Mouse (Mus musculus): ENCODE results near the gene Prrt2. TPM values are rescaled to one million over a fixed set of nuclear protein-coding genes. Genes with fewer than 3 reads are reported as not detected.

Gene Prrt2
- polyA plus RNA-seq, 1 experiment from 2014 or later = 21.9 TPM

DNA sequence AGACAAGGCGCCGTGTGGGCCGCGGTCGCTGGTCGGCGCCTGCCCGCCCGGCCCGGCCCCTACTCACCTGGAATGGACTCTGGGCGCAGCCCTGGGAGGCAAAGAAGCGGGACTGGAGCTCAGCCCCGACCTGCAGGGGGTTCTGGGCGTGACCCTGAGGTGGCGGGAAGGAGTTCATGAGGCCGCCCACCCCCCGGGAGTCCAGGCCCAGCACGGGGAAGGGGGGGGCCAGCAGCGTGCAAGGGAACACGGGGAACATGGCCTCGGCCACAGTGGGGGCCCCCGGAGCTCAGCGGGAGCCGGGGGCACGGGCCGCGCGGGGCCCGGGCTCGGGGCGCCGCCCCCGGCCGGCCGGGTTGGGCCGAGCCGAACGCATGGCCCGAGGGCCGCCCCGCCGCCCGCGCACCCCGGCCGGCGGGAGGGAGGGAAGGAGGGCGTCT is 5.2 kb upstream of the Prrt2 start:
- Histone ChIP-seq H3K36me3 (peaks cover 45% of the 10 kb centered on the region), H3K27me3 (no peaks in the 10 kb centered on the region), H3K4me3 (replicated peaks) (peak overlapping the region; percentile 85), H3K9ac (peak overlapping the region; percentile 96), H3K4me1 (peaks cover 48% of the 10 kb centered on the region), H3K27ac (replicated peaks) (peak overlapping the region; percentile 98), H3K9me3 (replicated peaks) (no peaks in the 10 kb centered on the region), H3K4me2 (replicated peaks) (peak overlapping the region; percentile 70)
- peak; percentile 16 for ATAC-seq (ENCODE audit: insufficient number of reproducible peaks, low FRiP score, low TSS enrichment, low read depth)
- 0% methylated on average over 28 of the region's 48 CpGs for WGBS

DNA sequence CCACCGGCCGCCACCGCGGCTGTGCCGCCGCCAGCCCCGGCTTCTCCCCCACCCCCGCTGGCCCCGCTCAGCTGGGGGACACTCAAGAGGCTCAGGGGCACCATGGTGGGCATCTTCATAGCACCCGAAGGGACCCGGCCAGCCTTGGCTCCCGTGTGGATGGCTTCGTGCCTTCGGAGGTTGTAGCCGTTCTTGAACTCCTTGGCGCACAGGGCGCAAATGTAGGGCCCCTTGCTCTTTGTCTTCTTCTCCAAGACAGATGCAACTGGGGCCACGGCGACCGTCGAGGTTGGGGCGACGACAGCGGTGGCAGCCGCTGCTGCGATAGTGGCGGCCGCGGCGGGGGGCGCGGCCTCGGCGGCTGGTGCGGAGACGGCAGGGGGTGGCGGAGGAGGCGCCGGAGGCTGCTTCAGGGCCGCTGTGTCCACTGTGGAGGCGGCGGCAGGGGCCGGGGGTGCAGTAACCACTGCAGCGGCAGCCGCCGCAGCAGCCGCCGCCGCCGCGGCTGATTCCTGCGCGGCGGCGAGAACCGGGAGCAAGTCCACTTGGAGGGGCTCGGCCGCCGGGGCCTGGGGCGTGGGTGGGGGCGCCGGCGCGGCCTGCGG is 4.6 kb upstream of the Prrt2 start:
- H3K27ac ChIP-seq (replicated peaks) = peak overlapping the region; percentile 98
- peak overlapping the region; percentile 96 for H3K9ac ChIP-seq
- peak overlapping the region; percentile 85 for H3K4me3 ChIP-seq (replicated peaks)
- peak overlapping the region; percentile 70 for H3K4me2 ChIP-seq (replicated peaks)
- H3K27me3 ChIP-seq = no peaks in the 10 kb centered on the region
- no peaks in the 10 kb centered on the region for H3K9me3 ChIP-seq (replicated peaks)
- peaks cover 40% of the 10 kb centered on the region for H3K36me3 ChIP-seq
- under 1% methylated on average over 60 of the region's 65 CpGs for WGBS
- no peak for ATAC-seq (ENCODE audit: insufficient number of reproducible peaks, low FRiP score, low TSS enrichment, low read depth)
- peaks cover 52% of the 10 kb centered on the region for H3K4me1 ChIP-seq

DNA sequence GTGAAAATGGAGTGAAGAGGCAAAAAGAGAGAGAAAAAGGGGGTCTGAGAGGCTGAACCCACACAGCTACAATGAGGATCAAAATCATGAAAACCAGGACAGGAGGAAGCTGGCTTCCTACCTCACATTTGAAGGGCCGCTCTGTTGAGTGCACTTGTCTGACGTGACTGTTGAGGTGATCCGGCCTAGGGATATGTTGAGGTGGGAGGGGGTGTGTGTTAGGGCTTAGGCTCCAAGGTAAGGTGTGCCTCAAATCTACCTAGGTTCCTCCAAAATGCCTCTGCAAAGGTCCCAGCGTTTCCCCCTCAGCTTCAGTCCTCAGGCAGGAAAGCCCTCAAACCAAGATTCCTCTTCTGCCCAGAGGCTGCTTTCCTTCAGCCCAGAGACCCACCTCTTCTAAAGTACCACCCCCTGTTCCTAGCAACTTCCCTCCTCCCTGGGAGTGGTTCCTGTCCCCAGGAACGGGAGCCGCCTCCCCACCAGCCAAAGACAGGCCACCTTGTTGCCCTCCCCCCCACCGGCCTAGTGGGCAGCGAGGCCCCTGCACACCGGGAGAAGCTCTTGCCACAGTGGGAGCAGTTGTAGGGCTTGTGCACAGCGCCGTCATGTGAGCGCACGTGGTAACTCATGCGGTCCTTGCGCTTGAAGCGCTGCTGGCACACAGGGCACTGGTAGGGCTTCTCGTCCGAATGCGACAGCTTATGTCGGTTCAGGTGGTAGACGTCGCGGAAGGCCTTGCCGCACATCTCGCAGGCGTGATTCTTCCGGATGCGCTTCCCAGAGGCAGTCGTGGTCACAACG is 3.9 kb upstream of the Prrt2 start:
- no peaks in the 10 kb centered on the region for H3K27me3 ChIP-seq
- no peaks in the 10 kb centered on the region for H3K9me3 ChIP-seq (replicated peaks)
- 1% methylated on average over 30 of the region's 30 CpGs for WGBS
- ATAC-seq (ENCODE audit: insufficient number of reproducible peaks, low FRiP score, low TSS enrichment, low read depth) = peak; percentile 12; the same call in 1 of the 2 replicates
- H3K9ac ChIP-seq = peak overlapping the region; percentile 96
- peak overlapping the region; percentile 70 for H3K4me2 ChIP-seq (replicated peaks)
- H3K4me3 ChIP-seq (replicated peaks) = peak overlapping the region; percentile 85
- H3K27ac ChIP-seq (replicated peaks) = peak overlapping the region; percentile 98
- H3K4me1 ChIP-seq = peaks cover 59% of the 10 kb centered on the region
- peaks cover 34% of the 10 kb centered on the region for H3K36me3 ChIP-seq

GRCm38 (mm10) chr7:127023896-127024690 is 3.1 kb upstream of the Prrt2 start:
- H3K36me3 ChIP-seq = peaks cover 25% of the 10 kb centered on the region
- 19% methylated on average over 19 of the region's 19 CpGs for WGBS

GRCm38 (mm10) chr7:127023272-127023691 is 2.3 kb upstream of the Prrt2 start:
- H3K4me1 ChIP-seq = peaks cover 75% of the 10 kb centered on the region
- 0 out of 2 replicates have a peak overlapping the region, but pooled peaks have one; percentile 23 for H3K9ac ChIP-seq
- H3K9me3 ChIP-seq (replicated peaks) = no peaks in the 10 kb centered on the region
- H3K4me2 ChIP-seq (replicated peaks) = peak overlapping the region; percentile 70
- peak overlapping the region; percentile 55 for H3K27ac ChIP-seq (replicated peaks)
- WGBS = 70% methylated on average over 13 of the region's 13 CpGs
- H3K36me3 ChIP-seq = peaks cover 23% of the 10 kb centered on the region
- no peak for ATAC-seq (ENCODE audit: insufficient number of reproducible peaks, low FRiP score, low TSS enrichment, low read depth)
- H3K27me3 ChIP-seq = no peaks in the 10 kb centered on the region
- peak overlapping the region; percentile 85 for H3K4me3 ChIP-seq (replicated peaks)

More at GRCm38 (mm10) chr7:127023896-127024690, 3.1 kb upstream of the Prrt2 start:
- H3K4me3 ChIP-seq (replicated peaks) = peak overlapping the region; percentile 85
- H3K9me3 ChIP-seq (replicated peaks) = no peaks in the 10 kb centered on the region
- peak overlapping the region; percentile 98; the same call in 1 of the 2 replicates for H3K27ac ChIP-seq (replicated peaks)
- H3K4me1 ChIP-seq = peaks cover 67% of the 10 kb centered on the region
- H3K9ac ChIP-seq = peak overlapping the region; percentile 96
- ATAC-seq (ENCODE audit: insufficient number of reproducible peaks, low FRiP score, low TSS enrichment, low read depth) = no peak
- H3K27me3 ChIP-seq = no peaks in the 10 kb centered on the region
- H3K4me2 ChIP-seq (replicated peaks) = peak overlapping the region; percentile 70

- Histone ChIP-seq H3K27me3 (no peaks in the 10 kb centered on the region), H3K27ac (replicated peaks) (peak overlapping the region; percentile 95), H3K9me3 (replicated peaks) (no peaks in the 10 kb centered on the region), H3K4me3 (replicated peaks) (peak overlapping the region; percentile 85), H3K4me1 (peaks cover 75% of the 10 kb centered on the region), H3K9ac (0 out of 2 replicates have a peak overlapping the region, but pooled peaks have one; percentile 23), H3K4me2 (replicated peaks) (peak overlapping the region; percentile 70), H3K36me3 (peaks cover 23% of the 10 kb centered on the region)
- no peak for ATAC-seq (ENCODE audit: insufficient number of reproducible peaks, low FRiP score, low TSS enrichment, low read depth)
- WGBS = 72% methylated on average over 7 of the region's 7 CpGs
Measured at GRCm38 (mm10) chr7:127022528-127023271, 1.7 kb upstream of the Prrt2 start.

DNA sequence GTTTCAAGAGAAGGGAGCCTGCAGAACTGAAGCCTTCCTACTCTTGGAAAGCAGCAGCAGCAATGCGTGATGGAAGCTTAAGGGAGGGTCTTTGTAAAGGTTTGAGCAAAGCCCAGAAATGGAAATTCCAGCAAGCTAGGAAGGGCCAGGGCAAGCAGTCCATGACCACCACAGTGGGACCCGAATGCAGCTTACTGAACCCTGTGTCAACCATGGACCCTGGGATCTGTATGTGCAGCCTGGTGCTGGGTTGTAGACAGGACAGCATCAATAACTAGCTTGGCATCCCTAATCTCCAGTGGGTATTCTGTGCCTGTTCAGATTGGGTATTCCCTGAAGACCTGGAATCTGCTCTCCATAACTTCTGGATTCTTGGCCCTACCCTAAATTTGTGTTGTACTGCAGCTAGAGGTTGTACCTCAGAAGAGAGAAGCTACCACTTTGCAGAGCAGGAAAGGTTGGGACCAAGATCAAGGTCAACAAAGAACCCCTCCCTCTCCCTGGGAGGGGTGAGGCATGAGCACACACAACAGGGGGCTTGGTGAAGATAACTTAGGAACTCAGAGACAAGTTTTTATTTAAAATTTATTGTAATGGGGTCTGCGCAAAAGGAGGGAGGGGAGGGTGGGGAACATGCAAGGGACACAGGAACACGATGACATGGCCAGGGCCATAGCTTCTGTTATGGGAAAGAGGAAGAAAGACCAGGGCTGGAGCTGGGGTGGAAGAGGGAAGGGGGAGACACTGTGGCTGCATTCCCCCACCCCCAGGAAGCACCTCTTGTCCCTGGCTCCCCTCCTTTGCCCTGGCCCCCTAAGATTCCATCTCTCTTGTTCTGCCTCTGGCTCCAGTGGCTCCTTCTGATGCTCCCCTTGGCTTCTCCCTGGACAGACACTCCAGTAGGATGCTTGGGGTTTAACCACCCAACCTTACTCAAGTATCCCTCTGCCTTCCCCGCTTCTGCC is 834 bp upstream of the Prrt2 start:
- peak overlapping the region; percentile 85 for H3K4me3 ChIP-seq (replicated peaks)
- 40% methylated on average over 5 of the region's 5 CpGs for WGBS
- peak overlapping the region; percentile 89 for H3K4me2 ChIP-seq (replicated peaks)
- H3K9ac ChIP-seq = peak overlapping the region; percentile 57
- no peaks in the 10 kb centered on the region for H3K27me3 ChIP-seq
- H3K4me1 ChIP-seq = peaks cover 77% of the 10 kb centered on the region
- ATAC-seq (ENCODE audit: insufficient number of reproducible peaks, low FRiP score, low TSS enrichment, low read depth) = no peak
- peaks cover 23% of the 10 kb centered on the region for H3K36me3 ChIP-seq
- peak overlapping the region; percentile 95 for H3K27ac ChIP-seq (replicated peaks)
- no peaks in the 10 kb centered on the region for H3K9me3 ChIP-seq (replicated peaks)

DNA sequence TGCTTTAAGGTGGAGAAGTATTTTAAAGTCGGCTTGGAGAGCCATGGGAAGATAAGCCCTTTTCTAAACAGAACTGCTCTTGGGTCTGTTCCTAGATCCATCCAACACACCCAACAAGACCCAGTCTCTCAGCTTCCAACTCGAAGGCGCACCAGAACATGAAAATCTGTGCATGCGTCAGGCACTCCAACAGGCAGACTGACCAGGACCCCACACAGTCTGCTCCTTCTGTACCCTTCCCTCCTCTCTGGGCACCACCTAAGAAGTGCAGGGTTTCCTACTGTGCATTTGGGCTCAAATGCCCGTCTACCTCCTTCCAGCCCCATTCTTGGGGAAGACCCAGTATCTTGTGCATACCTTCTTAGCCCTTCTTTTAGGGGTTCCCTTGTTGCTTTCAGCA is 520 bp downstream of the Prrt2 start:
- Histone ChIP-seq H3K36me3 (peaks cover 28% of the 10 kb centered on the region), H3K4me1 (peaks cover 87% of the 10 kb centered on the region), H3K27ac (replicated peaks) (peak overlapping the region; percentile 95), H3K4me2 (replicated peaks) (peak overlapping the region; percentile 89), H3K9ac (peak overlapping the region; percentile 57), H3K27me3 (no peaks in the 10 kb centered on the region), H3K4me3 (replicated peaks) (peak overlapping the region; percentile 66), H3K9me3 (replicated peaks) (no peaks in the 10 kb centered on the region)
- WGBS = 21% methylated on average over 5 of the region's 5 CpGs
- ATAC-seq (ENCODE audit: insufficient number of reproducible peaks, low FRiP score, low TSS enrichment, low read depth) = no peak

DNA sequence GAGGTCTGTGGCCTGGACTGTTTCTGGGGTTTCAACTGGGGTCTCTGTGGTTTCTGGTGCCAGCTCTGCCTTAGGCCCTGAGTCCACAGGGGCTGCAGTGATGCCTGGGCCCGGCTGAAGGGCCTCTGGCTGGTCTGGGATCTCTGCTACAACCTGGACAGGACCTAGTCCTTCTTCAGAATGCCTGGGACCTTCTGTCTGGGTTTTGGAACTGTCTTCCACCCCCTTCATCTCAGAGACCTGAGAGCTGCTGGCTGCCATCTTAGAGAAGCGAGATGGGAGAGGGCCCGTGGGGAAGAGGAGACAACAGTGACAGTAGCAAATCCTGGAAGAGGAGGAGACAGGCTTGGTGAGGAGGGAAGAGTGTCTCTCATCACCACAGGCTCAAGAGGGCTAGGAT is 980 bp downstream of the Prrt2 start:
- peaks cover 32% of the 10 kb centered on the region for H3K36me3 ChIP-seq
- WGBS = 27% methylated on average over 3 of the region's 3 CpGs
- no peak for ATAC-seq (ENCODE audit: insufficient number of reproducible peaks, low FRiP score, low TSS enrichment, low read depth)
- H3K27me3 ChIP-seq = no peaks in the 10 kb centered on the region
- H3K4me1 ChIP-seq = peaks cover 91% of the 10 kb centered on the region
- H3K9ac ChIP-seq = peak overlapping the region; percentile 57
- peak overlapping the region; percentile 66 for H3K4me3 ChIP-seq (replicated peaks)
- H3K27ac ChIP-seq (replicated peaks) = peak overlapping the region; percentile 95
- no peaks in the 10 kb centered on the region for H3K9me3 ChIP-seq (replicated peaks)
- peak overlapping the region; percentile 89 for H3K4me2 ChIP-seq (replicated peaks)

Data from embryonic facial prominence, embryonic 15.5 days (tissue).